Mouse (Mus musculus) retina, postnatal 7 days (tissue): ENCODE data around the gene Atg4c.

Experiments
- DNase-seq: peaks from one replicate; pipeline ENCODE4 v3.0.0-alpha.2; 2012; ENCODE audit warnings: low read depth, low spot score

Atg4c gene

DNA sequence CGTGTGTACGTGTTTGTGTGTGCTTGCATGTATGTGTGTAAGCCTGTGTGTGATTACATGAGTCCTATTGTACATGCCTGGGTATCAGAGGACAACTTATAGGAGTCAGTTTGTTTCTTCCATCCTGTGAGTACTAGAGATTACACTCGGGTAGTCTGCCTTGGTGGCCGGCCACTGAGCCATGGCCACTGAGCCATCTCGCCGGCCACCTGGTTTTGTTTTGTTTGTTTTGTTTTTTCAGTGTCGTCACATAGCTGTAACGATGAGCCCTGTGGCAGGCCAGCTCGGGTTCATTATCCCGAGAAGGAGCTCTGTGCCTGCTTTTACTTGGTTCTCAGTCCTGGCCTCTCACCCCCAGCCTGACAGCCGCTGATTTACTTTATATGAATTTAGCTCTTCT, 69.9 kb downstream of the Atg4c start:
- DNase-seq = no peak

DNA sequence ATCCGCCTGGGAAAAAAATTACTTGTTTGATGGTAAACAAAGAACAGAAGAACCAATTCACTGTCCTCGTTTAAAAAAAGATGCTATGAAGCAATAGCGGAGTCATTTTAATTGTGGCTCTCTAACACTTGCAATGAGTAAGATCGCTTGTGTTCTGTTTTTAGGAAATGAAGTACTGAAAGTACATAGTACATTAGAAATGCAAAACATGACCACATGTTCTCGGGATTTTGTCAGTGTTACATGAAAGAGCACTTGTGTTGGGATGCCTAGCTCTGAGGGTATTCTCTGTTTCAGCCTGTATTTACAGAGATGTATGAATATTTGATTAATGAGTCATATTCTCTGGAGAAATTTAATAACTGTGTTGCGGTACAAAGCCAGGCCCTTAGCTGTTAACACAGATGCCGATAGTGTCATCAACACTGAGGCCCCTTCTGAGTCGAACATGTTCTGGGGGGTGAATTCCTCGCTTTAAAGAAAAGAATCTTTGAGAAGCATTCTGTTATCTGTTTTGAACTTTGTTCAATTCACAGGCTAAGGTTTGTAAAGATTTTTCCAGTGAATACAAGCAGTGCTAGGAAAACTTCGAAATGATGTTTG, 73.2 kb downstream of the Atg4c start:
- DNase-seq = no peak

DNA sequence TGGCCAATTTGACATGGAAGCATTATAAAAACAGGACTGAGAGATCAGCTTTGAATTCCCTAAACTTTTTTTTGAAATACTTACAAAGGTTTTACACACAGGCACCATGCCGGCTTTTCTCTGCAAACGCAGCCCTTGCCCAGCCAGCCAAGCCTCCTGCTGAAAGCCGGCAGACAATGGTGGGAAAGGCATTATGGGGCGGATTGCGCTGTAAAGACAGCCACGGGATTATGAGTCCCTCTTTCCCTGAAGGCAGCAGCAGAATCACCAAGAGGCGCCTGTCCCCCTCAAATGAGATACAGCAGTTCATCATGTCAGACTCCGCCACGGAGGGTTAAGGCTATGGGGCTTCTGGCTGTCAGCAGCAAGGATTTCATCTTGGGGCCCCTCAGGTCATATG, 79.1 kb downstream of the Atg4c start:
- DNase-seq = no peak

GRCm38 (mm10) chr4:99273466-99273865, 79.7 kb downstream of the Atg4c start:
- DNase-seq = no peak

DNA sequence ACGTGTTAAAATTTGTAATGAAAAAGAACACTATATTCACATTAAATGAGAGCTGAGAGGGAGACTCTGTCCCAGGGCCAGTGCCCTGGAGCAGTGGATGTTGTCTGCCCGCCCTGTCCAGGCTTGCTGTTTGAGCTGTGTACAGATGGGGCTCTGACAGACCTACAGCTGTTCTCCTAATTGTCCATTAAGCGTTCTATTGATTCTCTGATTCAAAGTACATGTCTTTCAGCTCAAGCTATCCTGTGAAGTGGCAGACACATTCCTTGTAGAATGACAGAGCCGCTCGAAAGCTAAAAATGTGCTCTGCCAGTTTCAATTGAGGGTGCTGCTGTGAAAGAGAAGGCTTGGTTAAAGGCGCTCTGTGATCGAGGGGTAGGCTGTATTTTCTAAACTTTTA, 80.2 kb downstream of the Atg4c start:
- DNase-seq = no peak

- DNase-seq = no peak
Measured at GRCm38 (mm10) chr4:99278876-99279275, 85.1 kb downstream of the Atg4c start.

GRCm38 (mm10) chr4:99281711-99282110, 88.0 kb downstream of the Atg4c start:
- no peak for DNase-seq

DNA sequence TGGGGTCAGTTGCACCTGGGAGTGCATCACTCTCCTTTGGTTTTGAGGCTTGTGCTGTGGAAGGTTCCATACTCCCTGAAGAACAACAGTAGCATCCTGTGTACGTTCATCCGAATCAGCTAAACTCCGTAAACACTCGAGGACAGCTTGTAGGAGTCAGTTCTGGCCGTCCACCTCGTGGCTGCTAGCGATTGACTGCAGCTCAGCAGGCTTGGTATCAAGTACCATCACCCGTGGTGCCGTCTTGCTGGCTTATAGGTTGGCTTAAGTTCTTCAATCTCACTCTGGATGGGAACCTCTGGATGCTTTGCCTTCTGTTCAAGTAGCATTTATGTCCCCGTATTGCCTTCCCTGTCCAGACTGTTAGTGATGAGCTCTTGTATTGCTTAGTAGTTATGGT, 95.6 kb downstream of the Atg4c start:
- DNase-seq = no peak

- DNase-seq = peak; percentile 8
Measured at GRCm38 (mm10) chr4:99298676-99299075, 104.9 kb downstream of the Atg4c start.

- DNase-seq = no peak
Measured at GRCm38 (mm10) chr4:99304793-99305192, 111.1 kb downstream of the Atg4c start.
